Mouse (Mus musculus) embryonic stem cell, embryonic (primary cell): ENCODE data around the gene Tmprss11e.

Experiments used
- CTCF ChIA-PET, 4 experiments: fragments of 300-600 bp in 2 of 4; fragments of 350-600 bp in 2 of 4; sonication (Branson Sonifier 250); formaldehyde crosslinking; loops; one replicate each; lab custom pipeline; 2022; ENCODE audit warnings: inconsistent platforms in 2 of 4; lab: Charles Lee
- POLR2A ChIA-PET, 4 experiments: fragments of 300-600 bp in 2 of 4; fragments of 350-600 bp in 2 of 4; sonication (Branson Sonifier 250); formaldehyde crosslinking; loops; one replicate each; lab custom pipeline; 2022; ENCODE audit warnings: antibody characterized with exemption in 4 of 4, inconsistent platforms in 1 of 4; lab: Charles Lee

The Tmprss11e gene

DNA sequence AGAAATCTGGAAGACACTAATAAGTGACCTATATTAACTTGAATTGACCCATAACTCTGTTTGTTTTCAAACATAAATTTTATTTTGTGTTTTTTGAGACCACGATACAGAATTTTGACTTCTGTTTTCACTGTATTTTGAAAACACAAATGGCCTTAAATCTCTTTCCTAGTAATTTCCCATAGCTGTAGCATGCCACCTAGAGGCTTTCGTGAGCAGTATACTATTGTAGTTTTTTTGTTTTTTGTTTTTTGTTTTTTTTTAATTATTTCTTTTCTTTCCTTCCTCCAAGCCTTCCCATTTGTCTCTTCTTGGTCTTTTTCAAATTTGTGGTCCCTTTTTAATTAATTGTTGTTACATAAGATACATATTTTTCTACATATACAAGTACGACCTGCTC lies 40.7 kb downstream of the Tmprss11e start:
- CTCF ChIA-PET = interaction anchor here in 1 of 4 experiments (0.7 kb wide), 1 partner anchor 286 kb away, joined by 5 read pairs; no protein-coding TSS in a partner anchor
- POLR2A ChIA-PET = no interaction called here

DNA sequence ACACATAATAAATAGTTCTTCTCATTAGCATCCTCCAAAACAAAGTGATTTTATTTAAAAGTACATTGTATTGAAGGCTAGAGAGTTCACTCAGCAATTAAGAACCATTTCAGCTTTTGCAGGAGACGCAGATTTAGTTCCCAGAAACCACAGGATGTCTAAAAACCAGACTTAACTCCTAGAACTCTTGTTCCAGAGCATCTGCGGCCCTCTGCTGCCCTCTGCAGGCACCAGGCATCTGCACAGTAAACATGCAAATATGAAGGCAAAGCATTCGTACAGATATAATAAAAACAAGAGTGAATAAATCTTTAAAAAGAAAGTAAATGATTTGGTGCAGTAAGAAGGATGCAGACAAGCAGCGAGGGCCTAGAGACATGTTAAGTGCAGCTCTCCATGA lies 60.9 kb downstream of the Tmprss11e start:
- ChIA-PET POLR2A (interaction anchor here in 1 of 4 experiments (1.3 kb wide), 1 partner anchor 9 kb away, joined by 3 read pairs; no protein-coding TSS in a partner anchor), CTCF (interaction anchor here in 3 of 4 experiments (0.7 to 1.6 kb wide), 5 partner anchors 10 to 331 kb away, joined by 3 to 5 read pairs (median 4); no protein-coding TSS in a partner anchor)

DNA sequence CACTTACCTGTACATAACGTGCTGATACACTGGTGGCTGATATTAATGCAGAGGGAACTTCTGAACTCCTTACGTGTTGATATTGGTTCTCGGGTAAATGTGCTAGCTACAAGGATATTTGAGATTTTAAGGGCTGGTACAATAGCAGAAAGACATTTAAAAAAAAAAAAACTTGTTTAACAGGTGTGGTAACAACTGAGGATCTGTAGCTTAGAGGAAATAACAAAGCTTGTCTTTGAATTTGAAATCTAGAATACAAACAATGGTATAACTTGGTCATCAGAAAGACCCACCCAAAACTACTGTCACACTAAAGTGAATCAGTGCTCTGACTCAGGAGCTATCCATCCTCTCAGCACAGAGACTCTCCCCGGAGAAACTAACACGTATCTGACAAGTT lies 69.4 kb downstream of the Tmprss11e start, which contains the start of gene Tmprss11b:
TSS of gene Tmprss11b (minus strand) at position 101 of the 400 bp plus-strand sequence.
- POLR2A ChIA-PET = interaction anchor here in 1 of 4 experiments (0.7 kb wide), 1 partner anchor 152 kb away, joined by 3 read pairs; no protein-coding TSS in a partner anchor

More for the DNA sequence above, 69.4 kb downstream of the Tmprss11e start, which contains the start of gene Tmprss11b:
- CTCF ChIA-PET = no interaction called here
